In genomic region chr13:30792308-30792707, GRCm38 (mm10) we compare ENCODE assay signal across 14 mouse cellular contexts. TPM values are rescaled to one million over a fixed set of nuclear protein-coding genes. Genes with fewer than 3 reads are reported as not detected.
DNase-seq lines count a peak whose midpoint lies in the region; ATAC-seq and TF ChIP-seq lines count a peak whose summit lies in the region.
"Had no signal": no experiment of that assay in that cellular context is flagged by ENCODE, and none has a peak within 500 bp of the region (broad histone marks: within the 10 kb centered on the region; RNA-seq: fewer than 3 reads in every experiment).

No protein-coding gene starts in this region.

- TF ChIP-seq CTCF in lung, postnatal 0 days (IDR thresholded peaks at IDR 0.05): no peak

- H3K4me2 ChIP-seq in lung, postnatal 0 days (replicated peaks; ENCODE audit: low read depth, low read length): no peak overlapping the region
- H3K4me2 ChIP-seq in hindbrain, embryonic 11.5 days (replicated peaks; ENCODE audit: low read depth, low read length): no peak overlapping the region
- no peak overlapping the region for H3K4me2 ChIP-seq in forebrain, embryonic 16.5 days (ENCODE audit: low read length)
- H3K4me2 ChIP-seq: limb, embryonic 15.5 days had no signal

- 37% methylated on average over 9 of the region's 9 CpGs for WGBS in lung, postnatal 0 days
- 89% methylated on average over 9 of the region's 9 CpGs for WGBS in hindbrain, embryonic 11.5 days
- WGBS in forebrain, embryonic 16.5 days: 82% methylated on average over 9 of the region's 9 CpGs

- H3K4me3 ChIP-seq in lung, postnatal 0 days (ENCODE audit: low read depth, low read length): no peak overlapping the region
- no peak overlapping the region for H3K4me3 ChIP-seq in hindbrain, embryonic 11.5 days (ENCODE audit: low read depth, low read length)
- H3K4me3 ChIP-seq in forebrain, embryonic 16.5 days (replicated peaks; ENCODE audit: low read length): no peak overlapping the region
- H3K4me3 ChIP-seq: limb, embryonic 15.5 days had no signal

- no peak overlapping the region for H3K9ac ChIP-seq in lung, postnatal 0 days (replicated peaks; ENCODE audit: low read depth)
- no peak overlapping the region for H3K9ac ChIP-seq in hindbrain, embryonic 11.5 days (ENCODE audit: low read depth, low read length)
- H3K9ac ChIP-seq in forebrain, embryonic 16.5 days (replicated peaks; ENCODE audit: low read depth, low read length): no peak overlapping the region
- H3K9ac ChIP-seq: limb, embryonic 15.5 days had no signal

- H3K4me1 ChIP-seq in lung, postnatal 0 days (ENCODE audit: insufficient read depth, low read depth, low read length): no peaks in the 10 kb centered on the region
- no peaks in the 10 kb centered on the region for H3K4me1 ChIP-seq in hindbrain, embryonic 11.5 days (replicated peaks; ENCODE audit: control insufficient read depth, insufficient read depth, low read length)
- H3K4me1 ChIP-seq in forebrain, embryonic 16.5 days (replicated peaks; ENCODE audit: control insufficient read depth, insufficient read depth, low read length): no peaks in the 10 kb centered on the region

- no peak for TF ChIP-seq EP300 in lung, postnatal 0 days (IDR thresholded peaks at IDR 0.05)

- DNase-seq in lung, postnatal 0 days (ENCODE audit: low spot score): peak; percentile 10
- DNase-seq in lung, postnatal 14 days: no peak
- DNase-seq in thymus, postnatal 10 days (ENCODE audit: low spot score in 2 of 2): peak; percentile 39 to 66
- DNase-seq in kidney, adult 8-10 months: no peak
- DNase-seq in hindbrain, embryonic 11.5 days (ENCODE audit: low spot score): no peak
- DNase-seq: cerebellum, postnatal 10 days; gastrocnemius, postnatal 14 days; right cerebral cortex, postnatal 25 days had no signal

- H3K9me3 ChIP-seq in lung, postnatal 0 days (ENCODE audit: low read length): no peaks in the 10 kb centered on the region
- no peaks in the 10 kb centered on the region for H3K9me3 ChIP-seq in hindbrain, embryonic 11.5 days (ENCODE audit: control insufficient read depth, low read length)
- no peaks in the 10 kb centered on the region for H3K9me3 ChIP-seq in forebrain, embryonic 16.5 days (ENCODE audit: control insufficient read depth, low read length)
- H3K9me3 ChIP-seq: limb, embryonic 15.5 days had no signal

- H3K27ac ChIP-seq in lung, postnatal 0 days (ENCODE audit: low read length): no peak overlapping the region
- no peak overlapping the region for H3K27ac ChIP-seq in hindbrain, embryonic 11.5 days (ENCODE audit: low read depth, low read length)
- no peak overlapping the region for H3K27ac ChIP-seq in forebrain, embryonic 16.5 days (ENCODE audit: low read length)
- H3K27ac ChIP-seq: limb, embryonic 15.5 days had no signal

- no peaks in the 10 kb centered on the region for H3K36me3 ChIP-seq in lung, postnatal 0 days (ENCODE audit: insufficient read depth, low read length)
- no peaks in the 10 kb centered on the region for H3K36me3 ChIP-seq in hindbrain, embryonic 11.5 days (ENCODE audit: control insufficient read depth, insufficient read depth, low read length)
- no peaks in the 10 kb centered on the region for H3K36me3 ChIP-seq in forebrain, embryonic 16.5 days (ENCODE audit: control insufficient read depth, insufficient read depth)
- H3K36me3 ChIP-seq: limb, embryonic 15.5 days had no signal

- no peaks in the 10 kb centered on the region for H3K27me3 ChIP-seq in lung, postnatal 0 days (replicated peaks; ENCODE audit: insufficient read depth, low read length)
- no peaks in the 10 kb centered on the region for H3K27me3 ChIP-seq in hindbrain, embryonic 11.5 days (ENCODE audit: control insufficient read depth, insufficient read depth, low read length)
- no peaks in the 10 kb centered on the region for H3K27me3 ChIP-seq in forebrain, embryonic 16.5 days (replicated peaks; ENCODE audit: control insufficient read depth, insufficient read depth, low read length)
- H3K27me3 ChIP-seq: limb, embryonic 15.5 days had no signal

- ATAC-seq in lung, postnatal 0 days: no peak
- ATAC-seq in CD4-positive, CD25-positive, alpha-beta regulatory T cell, adult 4 months: peak; percentile 93
- ATAC-seq in inflammation-experienced regulatory T-cells, adult 6 months: peak; percentile 93
- no peak for ATAC-seq in hindbrain, embryonic 11.5 days (ENCODE audit: low FRiP score)
- no peak for ATAC-seq in forebrain, embryonic 16.5 days
- ATAC-seq: intestine, postnatal 0 days; midbrain, embryonic 16.5 days had no signal

RNA-seq across cellular contexts. Expression of gene Irf4, which starts 43.3 kb away (rescaled TPM):
- polyA plus RNA-seq in lung, postnatal 0 days (2015; fragmentation: Nextera tagmentation; extraction: Ambion mirVana): 0.21 and 0.33 TPM in 2 replicates
- polyA plus RNA-seq in CD4-positive, CD25-positive, alpha-beta regulatory T cell, adult 4 months (2017; shearing (Covaris generic)): 10 to 100 TPM; 14.8 to 22.6 TPM
- polyA plus RNA-seq in inflammation-experienced regulatory T-cells, adult 6 months (2017; shearing (Covaris generic)): 10 to 100 TPM; 17.4 to 19.8 (median 17.8) TPM
- polyA plus RNA-seq in hindbrain, embryonic 11.5 days (2014; fragmentation: Nextera tagmentation; extraction: Ambion mirVana): 0.03 and 0.06 TPM in 2 replicates
- 0.06 and 0.11 TPM in 2 replicates for polyA plus RNA-seq in forebrain, embryonic 16.5 days (2015; fragmentation: Nextera tagmentation; extraction: Ambion mirVana)

Comparison
In these comparisons a context has a peak if more than half of its experiments do, and no peak if none do; other contexts are left out.
1. DNase-seq: peak in lung, postnatal 0 days (single experiment) and thymus, postnatal 10 days (2 of 2); none in lung, postnatal 14 days (single experiment), kidney, adult 8-10 months (0 of 2) and hindbrain, embryonic 11.5 days (single experiment).
2. ATAC-seq: peak in CD4-positive, CD25-positive, alpha-beta regulatory T cell, adult 4 months (single experiment) and inflammation-experienced regulatory T-cells, adult 6 months (single experiment); none in lung, postnatal 0 days (single experiment), hindbrain, embryonic 11.5 days (single experiment) and forebrain, embryonic 16.5 days (single experiment).
3. RNA of gene Irf4, which starts 43.3 kb away (polyA plus RNA-seq): 14.8 to 22.6 TPM in CD4-positive, CD25-positive, alpha-beta regulatory T cell, adult 4 months and 17.4 to 19.8 TPM in inflammation-experienced regulatory T-cells, adult 6 months; 0.21 to 0.33 TPM in lung, postnatal 0 days, 0.06 to 0.11 TPM in forebrain, embryonic 16.5 days and 0.03 to 0.06 TPM in hindbrain, embryonic 11.5 days; every median in the first group is over 10 times any median in the second.